Mouse (Mus musculus): Measurements from ENCODE around the gene Zfp91. TPM values are rescaled to one million over a fixed set of nuclear protein-coding genes. Genes with fewer than 3 reads are reported as not detected.
A peak's percentile ranks its signal among the peaks of the same experiment; 100 is the strongest.

The Zfp91 gene
- 9.8 and 10.3 TPM in 2 replicates for polyA plus RNA-seq (2014; fragmentation: Nextera tagmentation; extraction: Ambion mirVana)

DNA sequence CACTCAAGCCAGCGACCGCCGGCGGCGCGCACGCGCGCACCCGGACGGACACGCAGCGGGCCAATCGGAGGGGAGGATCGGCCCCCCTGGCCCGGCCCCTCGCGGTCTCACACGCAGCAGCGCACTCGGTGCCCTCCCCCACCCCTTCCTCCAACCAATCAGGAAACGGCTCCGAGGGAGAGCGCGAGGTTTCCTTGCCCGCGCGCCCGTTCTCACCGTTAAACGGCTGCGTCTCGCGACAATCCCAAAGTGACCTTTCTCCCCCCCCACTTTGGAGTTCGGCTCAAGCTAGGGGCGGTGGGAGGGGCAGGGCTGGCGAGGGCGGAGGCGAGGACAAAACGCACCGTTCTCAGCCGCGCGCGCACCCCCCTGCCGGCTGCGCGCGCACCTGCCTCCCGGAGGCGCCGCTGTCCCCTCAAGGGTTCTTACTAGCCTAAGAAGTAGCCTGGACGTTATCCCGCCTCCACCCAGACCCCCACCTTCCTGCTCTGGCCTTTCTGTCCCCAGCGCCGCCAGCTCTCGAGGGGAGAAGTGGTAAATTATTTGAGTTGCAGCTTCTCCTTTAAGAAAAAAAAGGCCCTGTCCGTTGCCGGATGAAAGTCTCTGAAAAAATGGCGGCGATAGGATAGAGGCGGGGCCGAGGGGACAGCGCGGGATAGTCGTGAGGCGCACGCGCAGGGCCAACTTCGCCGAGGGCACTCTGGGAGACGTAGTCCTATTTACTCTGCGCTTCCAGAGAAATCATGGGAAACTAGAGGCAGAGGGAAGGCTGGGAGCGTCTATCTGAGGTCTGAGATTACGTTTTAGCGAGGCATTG, at the start of gene Zfp91, which contains the start of gene Lpxn:
Zfp91 (minus strand) TSS at position 616 of the 817 bp plus-strand sequence.
Lpxn (plus strand) TSS at position 683 of the 817 bp plus-strand sequence.
- peak; percentile 93 for ATAC-seq (ENCODE audit: insufficient number of reproducible peaks, insufficient read depth, low FRiP score, low read depth)
- H3K27ac ChIP-seq (replicated peaks in 1 of 2; ENCODE audit: control insufficient read depth in 1 of 2, insufficient read depth in 1 of 2, low read depth in 2 of 2, low read length in 2 of 2), result peak within 1 kb of the TSS; percentile 100
- no peaks in the 10 kb centered on the region for H3K27me3 ChIP-seq (ENCODE audit: control insufficient read depth, insufficient read depth, low read length)
- H3K4me3 ChIP-seq (ENCODE audit: control insufficient read depth in 1 of 2, insufficient read depth in 1 of 2, low read depth in 1 of 2, low read length in 2 of 2), result peak within 1 kb of the TSS; percentile 96 to 98
- H3K9ac ChIP-seq (ENCODE audit: low read length), result peak within 1 kb of the TSS; percentile 100
- H3K9me3 ChIP-seq (ENCODE audit: control insufficient read depth, low read length), result no peaks in the 10 kb centered on the region
- H3K36me3 ChIP-seq (ENCODE audit: control insufficient read depth, insufficient read depth, low read length), result no peaks in the 10 kb centered on the region
- peaks cover 2 to 17% of the 10 kb centered on the region in 2 experiments; a peak in 3 of 4 replicates for H3K4me1 ChIP-seq (ENCODE audit: control insufficient read depth in 2 of 2, insufficient read depth in 2 of 2, low read length in 2 of 2)
- H3K4me2 ChIP-seq (ENCODE audit: low read length), result peak within 1 kb of the TSS; percentile 87
- WGBS, result under 1% methylated on average over 63 of the region's 76 CpGs

DNA sequence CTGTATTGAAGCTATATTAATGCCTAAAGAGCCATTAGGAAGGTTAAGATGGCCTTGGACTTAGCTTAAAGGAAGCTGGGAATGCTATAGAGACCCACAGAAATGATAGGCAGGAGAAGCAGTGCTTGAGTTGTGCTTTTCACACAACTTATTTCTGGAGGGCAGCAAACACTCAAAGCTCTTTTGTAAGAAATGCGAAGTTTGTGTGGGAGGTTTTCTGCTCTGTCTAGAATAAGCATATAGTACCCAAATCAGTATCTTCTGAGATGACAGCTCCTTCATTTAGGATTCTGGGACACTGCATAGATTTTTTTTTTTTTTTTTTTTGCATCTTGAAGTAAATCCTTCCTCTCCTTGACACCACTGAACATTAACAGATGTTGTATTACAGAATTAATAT, 42.6 kb upstream of the Zfp91 start:
- H3K36me3 ChIP-seq (ENCODE audit: control insufficient read depth, insufficient read depth, low read length), result no peaks in the 10 kb centered on the region
- H3K9ac ChIP-seq (ENCODE audit: low read length), result no peak overlapping the region
- ATAC-seq (ENCODE audit: insufficient number of reproducible peaks, insufficient read depth, low FRiP score, low read depth), result no peak
- no peaks in the 10 kb centered on the region for H3K9me3 ChIP-seq (ENCODE audit: control insufficient read depth, low read length)
- H3K27ac ChIP-seq (replicated peaks in 1 of 2; ENCODE audit: control insufficient read depth in 1 of 2, insufficient read depth in 1 of 2, low read depth in 2 of 2, low read length in 2 of 2), result no peak overlapping the region
- H3K27me3 ChIP-seq (ENCODE audit: control insufficient read depth, insufficient read depth, low read length), result no peaks in the 10 kb centered on the region
- H3K4me1 ChIP-seq (ENCODE audit: control insufficient read depth in 2 of 2, insufficient read depth in 2 of 2, low read length in 2 of 2), result no peaks in the 10 kb centered on the region
- H3K4me2 ChIP-seq (ENCODE audit: low read length), result no peak overlapping the region
- no peak overlapping the region for H3K4me3 ChIP-seq (ENCODE audit: control insufficient read depth in 1 of 2, insufficient read depth in 1 of 2, low read depth in 1 of 2, low read length in 2 of 2)
- WGBS, result 78% methylated on average over 1 of the region's 1 CpGs

DNA sequence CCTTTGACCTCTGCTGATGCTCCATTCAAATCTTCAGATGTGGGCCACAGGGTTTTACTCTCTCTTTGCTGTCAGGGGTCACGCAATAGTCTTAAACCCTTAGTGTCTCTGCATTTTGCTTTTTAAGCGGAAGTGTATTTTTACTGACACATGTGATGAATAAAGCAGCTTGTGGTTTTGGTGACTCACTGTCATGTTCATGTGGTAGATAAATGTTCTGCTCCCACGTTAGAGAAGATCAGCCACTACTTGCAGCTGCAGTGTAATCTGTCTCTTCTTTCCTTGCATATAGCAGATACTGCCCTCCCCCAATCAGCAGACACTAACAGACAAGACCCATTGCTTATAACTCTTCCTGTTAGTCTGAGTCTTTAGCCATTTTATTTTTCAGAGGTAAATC, 37.7 kb upstream of the Zfp91 start:
- WGBS, result 68% methylated on average over 3 of the region's 3 CpGs
- ATAC-seq (ENCODE audit: insufficient number of reproducible peaks, insufficient read depth, low FRiP score, low read depth), result no peak
- no peak overlapping the region for H3K4me2 ChIP-seq (ENCODE audit: low read length)

GRCm38 (mm10) chr19:12831559-12831958, 35.6 kb upstream of the Zfp91 start:
- H3K36me3 ChIP-seq (ENCODE audit: control insufficient read depth, insufficient read depth, low read length), result no peaks in the 10 kb centered on the region
- no peaks in the 10 kb centered on the region for H3K9me3 ChIP-seq (ENCODE audit: control insufficient read depth, low read length)
- no peaks in the 10 kb centered on the region for H3K4me1 ChIP-seq (ENCODE audit: control insufficient read depth in 2 of 2, insufficient read depth in 2 of 2, low read length in 2 of 2)
- no peak overlapping the region for H3K4me2 ChIP-seq (ENCODE audit: low read length)
- H3K9ac ChIP-seq (ENCODE audit: low read length), result no peak overlapping the region
- WGBS, result 71% methylated on average over 1 of the region's 1 CpGs
- no peaks in the 10 kb centered on the region for H3K27me3 ChIP-seq (ENCODE audit: control insufficient read depth, insufficient read depth, low read length)
- ATAC-seq (ENCODE audit: insufficient number of reproducible peaks, insufficient read depth, low FRiP score, low read depth), result no peak
- H3K27ac ChIP-seq (replicated peaks in 1 of 2; ENCODE audit: control insufficient read depth in 1 of 2, insufficient read depth in 1 of 2, low read depth in 2 of 2, low read length in 2 of 2), result no peak overlapping the region
- H3K4me3 ChIP-seq (ENCODE audit: control insufficient read depth in 1 of 2, insufficient read depth in 1 of 2, low read depth in 1 of 2, low read length in 2 of 2), result no peak overlapping the region

More for the DNA sequence above, 37.7 kb upstream of the Zfp91 start:
- Histone ChIP-seq H3K4me1 (ENCODE audit: control insufficient read depth in 2 of 2, insufficient read depth in 2 of 2, low read length in 2 of 2) (no peaks in the 10 kb centered on the region), H3K9ac (ENCODE audit: low read length) (no peak overlapping the region), H3K27ac (replicated peaks in 1 of 2; ENCODE audit: control insufficient read depth in 1 of 2, insufficient read depth in 1 of 2, low read depth in 2 of 2, low read length in 2 of 2) (no peak overlapping the region), H3K27me3 (ENCODE audit: control insufficient read depth, insufficient read depth, low read length) (no peaks in the 10 kb centered on the region), H3K4me3 (ENCODE audit: control insufficient read depth in 1 of 2, insufficient read depth in 1 of 2, low read depth in 1 of 2, low read length in 2 of 2) (no peak overlapping the region), H3K9me3 (ENCODE audit: control insufficient read depth, low read length) (no peaks in the 10 kb centered on the region), H3K36me3 (ENCODE audit: control insufficient read depth, insufficient read depth, low read length) (no peaks in the 10 kb centered on the region)

GRCm38 (mm10) chr19:12830823-12831430, 35.0 kb upstream of the Zfp91 start:
- Histone ChIP-seq H3K4me3 (ENCODE audit: control insufficient read depth in 1 of 2, insufficient read depth in 1 of 2, low read depth in 1 of 2, low read length in 2 of 2) (no peak overlapping the region), H3K36me3 (ENCODE audit: control insufficient read depth, insufficient read depth, low read length) (no peaks in the 10 kb centered on the region), H3K27ac (replicated peaks in 1 of 2; ENCODE audit: control insufficient read depth in 1 of 2, insufficient read depth in 1 of 2, low read depth in 2 of 2, low read length in 2 of 2) (no peak overlapping the region), H3K4me1 (ENCODE audit: control insufficient read depth in 2 of 2, insufficient read depth in 2 of 2, low read length in 2 of 2) (no peaks in the 10 kb centered on the region), H3K9me3 (ENCODE audit: control insufficient read depth, low read length) (no peaks in the 10 kb centered on the region), H3K4me2 (ENCODE audit: low read length) (no peak overlapping the region), H3K9ac (ENCODE audit: low read length) (no peak overlapping the region), H3K27me3 (ENCODE audit: control insufficient read depth, insufficient read depth, low read length) (no peaks in the 10 kb centered on the region)
- ATAC-seq (ENCODE audit: insufficient number of reproducible peaks, insufficient read depth, low FRiP score, low read depth), result no peak
- WGBS, result 65% methylated on average over 2 of the region's 2 CpGs

DNA sequence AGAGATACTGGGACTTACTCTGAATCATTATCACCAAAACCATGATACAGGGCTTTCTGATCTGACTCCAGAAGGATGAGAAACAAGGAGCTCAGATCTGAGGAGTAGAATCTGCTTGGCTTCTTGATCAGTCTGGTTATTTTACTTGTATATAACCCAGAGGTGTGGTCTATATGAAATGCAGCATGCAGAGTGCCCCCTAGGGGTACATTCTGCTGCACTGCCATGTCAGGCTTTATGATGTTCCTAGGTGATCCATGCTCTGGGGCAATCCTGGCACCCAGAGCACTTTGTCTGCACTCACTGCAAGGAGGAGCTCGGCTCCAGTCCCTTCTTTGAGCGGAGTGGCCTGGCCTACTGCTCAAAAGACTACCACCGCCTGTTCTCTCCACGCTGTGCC, 28.6 kb upstream of the Zfp91 start:
- no peak overlapping the region for H3K9ac ChIP-seq (ENCODE audit: low read length)
- no peak overlapping the region for H3K27ac ChIP-seq (replicated peaks in 1 of 2; ENCODE audit: control insufficient read depth in 1 of 2, insufficient read depth in 1 of 2, low read depth in 2 of 2, low read length in 2 of 2)
- 75% methylated on average over 4 of the region's 4 CpGs for WGBS
- ATAC-seq (ENCODE audit: insufficient number of reproducible peaks, insufficient read depth, low FRiP score, low read depth), result no peak
- no peaks in the 10 kb centered on the region for H3K36me3 ChIP-seq (ENCODE audit: control insufficient read depth, insufficient read depth, low read length)
- no peaks in the 10 kb centered on the region for H3K9me3 ChIP-seq (ENCODE audit: control insufficient read depth, low read length)
- H3K4me2 ChIP-seq (ENCODE audit: low read length), result no peak overlapping the region
- no peak overlapping the region for H3K4me3 ChIP-seq (ENCODE audit: control insufficient read depth in 1 of 2, insufficient read depth in 1 of 2, low read depth in 1 of 2, low read length in 2 of 2)
- H3K4me1 ChIP-seq (ENCODE audit: control insufficient read depth in 2 of 2, insufficient read depth in 2 of 2, low read length in 2 of 2), result no peaks in the 10 kb centered on the region
- H3K27me3 ChIP-seq (ENCODE audit: control insufficient read depth, insufficient read depth, low read length), result no peaks in the 10 kb centered on the region

DNA sequence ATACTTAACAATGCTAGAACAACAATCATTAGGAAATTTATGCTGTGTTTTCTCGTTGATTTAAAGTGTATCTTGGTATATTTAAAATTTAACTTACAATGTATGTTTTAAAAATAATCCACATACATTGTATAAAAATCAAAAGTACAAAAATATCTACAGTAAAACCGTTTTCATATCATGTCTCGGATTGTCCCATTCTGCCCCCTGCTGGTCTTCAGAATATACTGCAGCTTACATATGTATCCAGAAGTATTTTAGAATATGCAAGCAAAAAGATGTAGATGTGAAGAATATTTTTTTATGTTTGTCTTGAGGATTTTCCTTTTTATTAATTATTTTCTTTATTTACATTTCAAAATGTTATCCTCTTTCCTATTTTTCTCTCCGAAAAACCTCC, 24.5 kb upstream of the Zfp91 start:
- no peak overlapping the region for H3K9ac ChIP-seq (ENCODE audit: low read length)
- no peak overlapping the region for H3K4me3 ChIP-seq (ENCODE audit: control insufficient read depth in 1 of 2, insufficient read depth in 1 of 2, low read depth in 1 of 2, low read length in 2 of 2)
- no peaks in the 10 kb centered on the region for H3K27me3 ChIP-seq (ENCODE audit: control insufficient read depth, insufficient read depth, low read length)
- no peak overlapping the region for H3K27ac ChIP-seq (replicated peaks in 1 of 2; ENCODE audit: control insufficient read depth in 1 of 2, insufficient read depth in 1 of 2, low read depth in 2 of 2, low read length in 2 of 2)
- H3K4me1 ChIP-seq (ENCODE audit: control insufficient read depth in 2 of 2, insufficient read depth in 2 of 2, low read length in 2 of 2), result no peaks in the 10 kb centered on the region
- H3K9me3 ChIP-seq (ENCODE audit: control insufficient read depth, low read length), result no peaks in the 10 kb centered on the region
- H3K4me2 ChIP-seq (ENCODE audit: low read length), result no peak overlapping the region
- no peaks in the 10 kb centered on the region for H3K36me3 ChIP-seq (ENCODE audit: control insufficient read depth, insufficient read depth, low read length)
- no peak for ATAC-seq (ENCODE audit: insufficient number of reproducible peaks, insufficient read depth, low FRiP score, low read depth)
- 25% methylated on average over 4 of the region's 4 CpGs for WGBS
